Mouse (Mus musculus): Measurements from ENCODE around the gene Gid8. TPM values are rescaled to one million over a fixed set of nuclear protein-coding genes. Genes with fewer than 3 reads are reported as not detected.
A peak's percentile ranks its signal among the peaks of the same experiment; 100 is the strongest.

Gid8 gene
- polyA plus RNA-seq, 1 experiment, result not detected

DNA sequence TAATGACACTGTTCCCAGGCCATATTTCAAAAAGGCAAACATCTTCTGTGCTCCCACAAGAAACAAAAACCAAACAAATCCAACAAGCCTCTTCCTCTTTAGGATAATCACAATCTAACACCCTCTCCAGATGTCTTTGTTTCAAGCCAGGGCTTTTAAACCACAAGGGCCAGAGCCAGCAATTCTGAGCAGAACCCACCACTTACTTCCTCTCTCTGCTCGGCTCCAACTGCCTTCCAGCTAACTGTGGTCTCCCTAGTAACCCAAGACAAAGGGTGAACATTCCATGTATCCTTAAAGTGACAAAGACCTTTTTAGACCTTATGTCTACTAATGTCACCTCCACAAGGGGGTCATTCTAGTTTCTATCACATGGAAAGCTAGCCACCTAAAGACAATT lies 17.3 kb upstream of the Gid8 start:
- Histone ChIP-seq H3K4me1 (ENCODE audit: control insufficient read depth, insufficient read depth, low read length) (peaks cover 11% of the 10 kb centered on the region), H3K27ac (ENCODE audit: insufficient read depth, low read depth, low read length) (peak overlapping the region; percentile 57; the same call in 1 of the 2 replicates), H3K4me3 (ENCODE audit: insufficient read depth, low read depth, low read length) (no peak overlapping the region)
- 0% methylated on average over 1 of the region's 1 CpGs for WGBS
- no peak for TF ChIP-seq CTCF (IDR thresholded peaks at IDR 0.05; ENCODE audit: insufficient read depth, low read depth, low read length)

DNA sequence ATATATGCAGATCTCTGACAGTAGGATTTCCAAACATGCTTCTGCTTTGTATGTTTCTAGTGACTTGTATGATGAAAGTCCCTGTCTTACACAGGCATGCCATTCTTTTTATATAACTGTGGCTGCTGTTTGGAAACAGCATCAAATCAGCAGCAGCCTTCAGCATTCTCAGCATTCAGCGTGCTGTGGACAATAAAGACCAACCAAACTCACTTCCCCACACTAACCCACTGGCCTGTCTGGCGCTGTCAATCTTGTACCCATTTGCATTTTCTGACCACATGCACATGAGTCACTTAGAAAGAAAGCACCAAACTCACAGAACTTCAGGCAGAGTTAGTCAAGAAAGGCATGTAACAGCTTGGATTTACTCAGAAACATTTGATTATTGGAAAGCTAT lies 14.7 kb upstream of the Gid8 start:
- Histone ChIP-seq H3K4me3 (ENCODE audit: insufficient read depth, low read depth, low read length) (no peak overlapping the region), H3K27ac (ENCODE audit: insufficient read depth, low read depth, low read length) (no peak overlapping the region), H3K4me1 (ENCODE audit: control insufficient read depth, insufficient read depth, low read length) (peaks cover 9% of the 10 kb centered on the region)
- WGBS, result 22% methylated on average over 2 of the region's 2 CpGs
- TF ChIP-seq POLR2A (IDR thresholded peaks at IDR 0.05; ENCODE audit: insufficient read depth, low read depth, low read length), result no peak
- TF ChIP-seq CTCF (IDR thresholded peaks at IDR 0.05; ENCODE audit: insufficient read depth, low read depth, low read length), result no peak

DNA sequence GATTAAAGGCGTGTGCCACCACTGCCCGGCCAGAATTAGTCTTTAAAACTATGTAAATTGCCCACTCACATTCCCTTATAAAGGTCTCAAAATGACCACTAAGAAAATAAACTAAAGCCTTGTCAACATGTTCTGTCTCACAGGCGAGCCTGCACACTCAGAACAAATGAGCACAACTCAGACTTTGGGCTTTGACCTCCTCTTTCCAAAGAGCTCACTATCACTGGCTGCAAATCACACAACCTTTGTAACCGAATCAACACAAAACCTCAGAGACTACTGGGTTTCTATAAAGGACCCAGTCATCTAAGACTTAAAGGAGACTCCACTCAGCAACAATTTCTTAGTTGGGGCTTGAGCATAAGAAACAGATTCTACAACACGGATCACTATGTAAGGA lies 9.5 kb upstream of the Gid8 start:
- Histone ChIP-seq H3K27ac (ENCODE audit: insufficient read depth, low read depth, low read length) (no peak overlapping the region), H3K4me1 (ENCODE audit: control insufficient read depth, insufficient read depth, low read length) (peaks cover 2% of the 10 kb centered on the region; the same call in 1 of the 2 replicates), H3K4me3 (ENCODE audit: insufficient read depth, low read depth, low read length) (no peak overlapping the region)
- WGBS, result 37% methylated on average over 5 of the region's 5 CpGs
- TF ChIP-seq CTCF (IDR thresholded peaks at IDR 0.05; ENCODE audit: insufficient read depth, low read depth, low read length) (no peak), POLR2A (IDR thresholded peaks at IDR 0.05; ENCODE audit: insufficient read depth, low read depth, low read length) (no peak)

DNA sequence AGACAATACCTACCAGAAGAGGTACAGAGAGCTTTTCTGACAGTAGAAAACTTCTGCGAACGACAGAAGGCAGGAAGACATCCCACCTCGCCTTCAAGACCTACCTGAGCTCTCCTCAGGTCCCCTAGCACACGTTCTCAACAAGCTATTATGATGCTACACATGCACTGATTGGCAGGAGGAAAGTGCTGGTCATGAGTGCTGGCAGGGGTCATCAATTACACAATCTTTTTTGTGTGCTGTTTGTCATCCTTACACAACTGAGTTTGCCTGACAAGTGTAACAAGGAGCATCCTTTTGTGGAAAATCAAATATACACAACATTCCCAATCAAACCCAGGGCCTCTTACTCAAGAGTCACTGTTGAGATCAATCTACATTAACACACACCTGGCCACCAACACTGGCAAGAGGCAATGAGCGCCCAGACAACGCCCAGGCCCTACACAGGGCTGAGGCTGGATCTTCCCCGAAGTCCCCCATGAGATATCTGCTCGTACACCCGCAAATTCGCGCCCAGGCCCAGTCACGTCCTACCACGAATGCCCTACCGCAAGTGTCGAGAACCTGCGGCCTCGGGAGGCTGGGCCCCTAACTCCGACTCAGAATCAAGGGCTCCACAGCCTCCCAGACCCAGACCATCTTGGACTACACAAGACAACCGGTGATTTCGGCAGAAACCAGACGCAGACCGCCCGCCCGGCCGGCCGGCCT lies 8.7 kb upstream of the Gid8 start:
- peak overlapping the region; percentile 83 for H3K4me3 ChIP-seq (ENCODE audit: insufficient read depth, low read depth, low read length)
- H3K27ac ChIP-seq (ENCODE audit: insufficient read depth, low read depth, low read length), result peak overlapping the region; percentile 81
- H3K4me1 ChIP-seq (ENCODE audit: control insufficient read depth, insufficient read depth, low read length), result peaks cover 2% of the 10 kb centered on the region; the same call in 1 of the 2 replicates
- WGBS, result 5% methylated on average over 26 of the region's 26 CpGs
- TF ChIP-seq POLR2A (IDR thresholded peaks at IDR 0.05; ENCODE audit: insufficient read depth, low read depth, low read length), result no peak
- TF ChIP-seq CTCF (IDR thresholded peaks at IDR 0.05; ENCODE audit: insufficient read depth, low read depth, low read length), result no peak

DNA sequence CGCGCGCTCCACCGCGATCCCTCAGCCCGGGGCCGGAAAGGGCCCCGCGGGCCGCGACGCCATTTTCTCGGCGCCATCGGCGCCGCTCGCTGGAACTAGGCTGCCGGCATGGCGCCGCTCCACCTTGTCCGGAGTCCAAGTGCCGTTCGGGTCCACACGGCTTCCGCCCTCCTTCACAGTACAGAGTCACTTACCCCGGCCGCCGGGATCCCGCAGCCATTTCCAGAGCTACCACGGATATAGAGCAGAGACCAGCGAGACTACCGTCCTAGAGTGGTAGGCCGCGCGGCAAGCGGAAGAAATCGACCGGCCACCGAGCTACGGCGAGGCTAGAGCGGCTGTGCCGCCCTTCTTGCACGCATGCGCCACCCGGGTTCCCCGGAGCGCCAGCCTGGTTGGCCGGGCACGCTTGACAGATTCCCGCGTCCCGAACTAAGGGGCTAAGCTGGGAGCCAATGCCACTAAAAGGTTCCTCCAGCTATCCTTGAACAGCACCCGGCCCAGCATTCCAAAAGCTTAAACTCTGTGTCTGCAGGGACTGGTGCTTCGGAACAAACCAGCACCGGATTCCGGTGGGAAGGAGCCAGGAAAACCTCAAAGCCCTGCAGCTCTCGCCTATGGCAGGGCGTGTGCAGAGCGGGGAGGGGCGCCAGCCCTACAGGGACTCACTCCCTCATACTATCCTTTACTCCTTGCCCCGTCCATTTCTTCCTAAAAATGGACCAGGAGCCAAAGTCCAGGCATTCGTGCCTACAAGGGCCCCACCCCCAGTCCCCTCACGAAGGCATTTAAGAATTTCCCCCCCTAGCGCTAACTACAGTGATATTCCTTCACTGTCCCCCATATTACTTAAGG lies 7.9 kb upstream of the Gid8 start:
- Histone ChIP-seq H3K27ac (ENCODE audit: insufficient read depth, low read depth, low read length) (peak overlapping the region; percentile 81), H3K4me1 (ENCODE audit: control insufficient read depth, insufficient read depth, low read length) (peaks cover 2% of the 10 kb centered on the region; the same call in 1 of the 2 replicates), H3K4me3 (ENCODE audit: insufficient read depth, low read depth, low read length) (peak overlapping the region; percentile 83)
- TF ChIP-seq POLR2A (IDR thresholded peaks at IDR 0.05; ENCODE audit: insufficient read depth, low read depth, low read length), result peak; percentile 60
- TF ChIP-seq CTCF (IDR thresholded peaks at IDR 0.05; ENCODE audit: insufficient read depth, low read depth, low read length), result no peak
- under 1% methylated on average over 66 of the region's 66 CpGs for WGBS

DNA sequence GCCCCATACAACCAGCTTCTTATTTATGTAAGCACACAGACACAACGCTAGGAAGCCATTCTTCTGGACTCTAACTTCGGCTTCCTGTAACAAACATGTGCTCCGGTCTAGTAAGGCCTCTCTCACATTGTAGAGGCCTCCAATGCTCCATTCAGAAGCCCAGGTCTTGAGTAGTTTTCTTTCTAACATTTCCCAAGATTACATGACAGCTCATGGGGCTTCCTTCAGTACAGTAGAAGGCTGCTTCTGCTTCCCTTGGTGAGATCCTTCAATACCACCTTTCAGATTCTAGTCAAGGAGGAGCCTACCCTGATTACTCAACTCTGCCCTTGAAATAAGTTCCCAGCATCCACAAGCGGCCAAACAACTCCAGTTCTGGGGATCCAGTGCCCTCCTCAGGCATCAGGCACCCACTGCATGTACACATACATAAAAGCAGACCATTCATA lies 7.2 kb upstream of the Gid8 start:
- peak overlapping the region; percentile 83; the same call in 1 of the 2 replicates for H3K4me3 ChIP-seq (ENCODE audit: insufficient read depth, low read depth, low read length)
- WGBS, result 14% methylated on average over 4 of the region's 4 CpGs
- TF ChIP-seq POLR2A (IDR thresholded peaks at IDR 0.05; ENCODE audit: insufficient read depth, low read depth, low read length), result no peak
- TF ChIP-seq CTCF (IDR thresholded peaks at IDR 0.05; ENCODE audit: insufficient read depth, low read depth, low read length), result no peak

DNA sequence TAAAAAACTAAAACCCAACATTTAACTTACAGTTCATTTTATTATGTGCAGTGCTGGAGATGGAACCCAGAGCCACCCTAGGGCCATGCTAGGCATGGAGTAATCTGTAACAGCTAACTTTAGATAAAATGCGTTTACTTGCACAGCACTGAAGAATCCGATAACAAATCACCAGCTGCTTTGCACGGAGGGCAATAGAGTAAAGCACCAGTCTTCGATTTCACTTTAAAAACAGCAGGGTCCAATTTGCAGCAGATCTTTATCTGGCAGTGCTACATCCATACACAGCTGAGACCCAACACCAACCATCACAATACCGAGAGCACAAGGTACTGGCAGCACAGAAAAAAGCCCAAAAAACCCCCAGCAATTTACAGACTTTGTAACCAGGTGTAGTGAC lies 6.7 kb upstream of the Gid8 start:
- Histone ChIP-seq H3K4me3 (ENCODE audit: insufficient read depth, low read depth, low read length) (no peak overlapping the region), H3K4me1 (ENCODE audit: control insufficient read depth, insufficient read depth, low read length) (peaks cover 2% of the 10 kb centered on the region; the same call in 1 of the 2 replicates), H3K27ac (ENCODE audit: insufficient read depth, low read depth, low read length) (no peak overlapping the region)
- 86% methylated on average over 5 of the region's 5 CpGs for WGBS
- TF ChIP-seq CTCF (IDR thresholded peaks at IDR 0.05; ENCODE audit: insufficient read depth, low read depth, low read length), result no peak
- no peak for TF ChIP-seq POLR2A (IDR thresholded peaks at IDR 0.05; ENCODE audit: insufficient read depth, low read depth, low read length)

More for the DNA sequence above, 7.2 kb upstream of the Gid8 start:
- no peak overlapping the region for H3K27ac ChIP-seq (ENCODE audit: insufficient read depth, low read depth, low read length)
- peaks cover 2% of the 10 kb centered on the region; the same call in 1 of the 2 replicates for H3K4me1 ChIP-seq (ENCODE audit: control insufficient read depth, insufficient read depth, low read length)

DNA sequence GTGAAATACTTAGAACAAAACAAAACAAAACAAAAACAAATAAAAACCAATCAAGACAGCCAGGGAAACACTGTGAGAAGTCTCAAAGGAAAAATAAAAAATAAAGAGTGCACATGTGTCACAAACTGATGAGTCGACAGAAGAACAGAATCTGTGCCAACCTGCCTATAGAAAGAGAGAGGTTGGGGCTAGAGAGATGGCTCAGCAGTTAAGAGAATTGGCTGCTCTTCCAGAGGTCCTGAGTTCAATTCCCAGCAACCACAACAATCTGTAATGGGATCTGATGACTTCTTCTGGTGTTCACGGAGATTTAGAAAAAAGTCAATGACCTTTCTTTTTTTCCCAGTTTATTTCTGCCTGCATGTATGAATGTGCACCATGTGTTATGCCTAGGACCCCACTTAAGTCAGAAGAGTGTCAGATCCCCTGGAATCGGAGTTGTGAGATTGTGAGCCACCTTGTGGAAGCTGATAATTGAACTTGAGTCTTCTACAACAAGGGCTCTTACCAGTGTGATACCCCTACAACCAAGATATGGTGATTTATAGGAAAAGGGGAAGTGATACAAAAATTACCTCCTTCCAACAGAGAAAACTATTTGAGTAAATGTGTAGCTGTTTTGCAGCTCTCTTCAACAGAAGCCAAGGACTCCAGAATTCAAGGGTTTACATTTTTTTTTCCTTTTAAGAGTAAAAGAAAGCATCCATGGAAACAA lies 6.1 kb upstream of the Gid8 start:
- peaks cover 2% of the 10 kb centered on the region; the same call in 1 of the 2 replicates for H3K4me1 ChIP-seq (ENCODE audit: control insufficient read depth, insufficient read depth, low read length)

More for the DNA sequence above, 6.1 kb upstream of the Gid8 start:
- Histone ChIP-seq H3K4me3 (ENCODE audit: insufficient read depth, low read depth, low read length) (no peak overlapping the region), H3K27ac (ENCODE audit: insufficient read depth, low read depth, low read length) (no peak overlapping the region)
- WGBS, result 69% methylated on average over 3 of the region's 3 CpGs
- TF ChIP-seq CTCF (IDR thresholded peaks at IDR 0.05; ENCODE audit: insufficient read depth, low read depth, low read length), result no peak
- no peak for TF ChIP-seq POLR2A (IDR thresholded peaks at IDR 0.05; ENCODE audit: insufficient read depth, low read depth, low read length)
